ENCODE assay signal across 12 mouse cellular contexts in the genomic region with DNA sequence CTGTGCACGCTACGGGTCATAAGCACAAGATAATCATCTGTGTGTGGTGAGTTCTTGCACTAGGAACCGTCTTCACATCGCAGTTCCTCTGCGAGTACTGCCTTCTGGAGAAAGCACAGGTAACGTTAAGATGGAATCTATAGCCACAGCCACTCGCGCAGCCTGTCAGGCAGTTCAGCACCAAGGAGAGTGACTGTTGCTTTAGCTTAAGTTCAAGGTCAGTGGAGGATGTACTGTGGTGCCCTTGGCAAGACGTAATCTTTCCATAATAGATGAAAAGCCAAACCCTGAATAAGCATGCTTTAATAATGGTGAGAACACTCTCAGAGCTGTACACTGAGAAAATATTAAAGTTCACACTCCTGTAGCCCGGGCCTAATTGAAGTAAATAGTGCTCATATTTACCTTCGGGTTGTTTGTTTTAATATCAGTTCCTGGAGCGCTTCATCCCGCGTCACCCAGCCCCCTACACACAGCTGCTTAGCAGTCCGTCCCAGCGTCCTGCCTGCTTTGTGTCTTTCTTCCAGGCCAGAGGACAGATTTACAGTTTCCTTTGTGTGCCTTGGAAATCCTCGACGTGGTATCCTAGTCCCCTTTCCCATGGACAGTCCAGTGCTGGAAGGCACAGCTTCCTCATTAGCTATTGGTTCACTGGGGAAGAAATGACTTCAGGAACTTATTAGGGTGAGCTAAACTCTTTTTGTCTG. TPM values are rescaled to one million over a fixed set of nuclear protein-coding genes. Genes with fewer than 3 reads are reported as not detected.
DNase-seq lines count a peak whose midpoint lies in the region; ATAC-seq and TF ChIP-seq lines count a peak whose summit lies in the region.
"Had no signal": no experiment of that assay in that cellular context is flagged by ENCODE, and none has a peak within 500 bp of the region (broad histone marks: within the 10 kb centered on the region; RNA-seq: fewer than 3 reads in every experiment).

No protein-coding gene starts in this region.

- no peak overlapping the region for H3K9ac ChIP-seq in MEL (ENCODE audit: control insufficient read depth, low read depth, low read length, poor library complexity, severe bottlenecking)
- no peak overlapping the region for H3K9ac ChIP-seq in forebrain, embryonic 12.5 days
- no peak overlapping the region for H3K9ac ChIP-seq in limb, embryonic 14.5 days (ENCODE audit: low read depth, low read length, severe bottlenecking)
- H3K9ac ChIP-seq: midbrain, embryonic 12.5 days had no signal

- no peak overlapping the region for H3K27ac ChIP-seq in MEL (ENCODE audit: control insufficient read depth, low read depth, low read length)
- H3K27ac ChIP-seq in forebrain, embryonic 12.5 days: peak overlapping the region; percentile 37; the same call in 1 of the 2 replicates
- H3K27ac ChIP-seq in limb, embryonic 14.5 days (replicated peaks; ENCODE audit: low read depth, low read length): no peak overlapping the region
- H3K27ac ChIP-seq: midbrain, embryonic 12.5 days had no signal

- H3K79me2 ChIP-seq in MEL (ENCODE audit: control insufficient read depth, insufficient read depth, low read length, poor library complexity): no peaks in the 10 kb centered on the region

- H3K36me3 ChIP-seq in MEL (ENCODE audit: control insufficient read depth in 1 of 2, insufficient read depth in 2 of 2, low read length in 2 of 2): no peaks in the 10 kb centered on the region
- no peaks in the 10 kb centered on the region for H3K36me3 ChIP-seq in forebrain, embryonic 12.5 days (replicated peaks)
- no peaks in the 10 kb centered on the region for H3K36me3 ChIP-seq in limb, embryonic 14.5 days (ENCODE audit: control insufficient read depth, insufficient read depth, low read length)
- H3K36me3 ChIP-seq: midbrain, embryonic 12.5 days had no signal

- no peak for TF ChIP-seq CTCF in MEL (IDR thresholded peaks at IDR 0.05 in 2 of 3, conservative IDR thresholded peaks at IDR 0.05 in 1 of 3; ENCODE audit: control insufficient read depth in 1 of 3, insufficient read depth in 1 of 3, low read depth in 2 of 3, low read length in 3 of 3, poor library complexity in 1 of 3, severe bottlenecking in 1 of 3)

- intact Hi-C loops in left cerebral cortex, postnatal 25 days (cut with DNase I): no loop called here

- TF ChIP-seq EP300 in MEL (IDR thresholded peaks at IDR 0.05; ENCODE audit: low read depth in 1 of 2, low read length in 2 of 2): no peak

- no peak overlapping the region for H3K4me3 ChIP-seq in MEL (ENCODE audit: control insufficient read depth in 1 of 2, insufficient read depth in 1 of 2, low read depth in 2 of 2, low read length in 2 of 2)
- no peak overlapping the region for H3K4me3 ChIP-seq in forebrain, embryonic 12.5 days (replicated peaks)
- no peak overlapping the region for H3K4me3 ChIP-seq in limb, embryonic 14.5 days (replicated peaks; ENCODE audit: low read length)
- H3K4me3 ChIP-seq: midbrain, embryonic 12.5 days had no signal

- peak; percentile 51 for ATAC-seq in forebrain, embryonic 12.5 days (ENCODE audit: low FRiP score)
- no peak for ATAC-seq in limb, embryonic 14.5 days (ENCODE audit: low FRiP score, low read depth)
- ATAC-seq: intestine, postnatal 0 days had no signal

- no peaks in the 10 kb centered on the region for H3K4me1 ChIP-seq in MEL (ENCODE audit: control insufficient read depth in 1 of 2, insufficient read depth in 2 of 2, low read length in 2 of 2)
- peaks cover 32% of the 10 kb centered on the region for H3K4me1 ChIP-seq in forebrain, embryonic 12.5 days
- 0 out of 2 replicates have a peak, but pooled peaks cover 2% of the 10 kb centered on the region for H3K4me1 ChIP-seq in limb, embryonic 14.5 days (ENCODE audit: control insufficient read depth, insufficient read depth, low read length)

- H3K27me3 ChIP-seq in MEL (ENCODE audit: control insufficient read depth in 1 of 2, insufficient read depth in 2 of 2, low read length in 2 of 2): no peaks in the 10 kb centered on the region
- H3K27me3 ChIP-seq in forebrain, embryonic 12.5 days: no peaks in the 10 kb centered on the region
- H3K27me3 ChIP-seq in limb, embryonic 14.5 days (ENCODE audit: control insufficient read depth, insufficient read depth, low read length): no peaks in the 10 kb centered on the region
- H3K27me3 ChIP-seq: midbrain, embryonic 12.5 days had no signal

- no peak for TF ChIP-seq RAD21 in MEL (IDR thresholded peaks at IDR 0.05; ENCODE audit: low read depth, low read length)

- no peak overlapping the region for H3K4me2 ChIP-seq in forebrain, embryonic 12.5 days
- no peak overlapping the region for H3K4me2 ChIP-seq in limb, embryonic 14.5 days (replicated peaks; ENCODE audit: low read depth, low read length, severe bottlenecking)
- H3K4me2 ChIP-seq: liver, embryonic 11.5 days; midbrain, embryonic 12.5 days had no signal

- 43% methylated on average over 18 of the region's 18 CpGs for whole genome bisulfite sequencing in forebrain, embryonic 12.5 days
- WGBS in limb, embryonic 14.5 days: 42% methylated on average over 18 of the region's 18 CpGs

- no peaks in the 10 kb centered on the region for H3K9me3 ChIP-seq in MEL (replicated peaks; ENCODE audit: insufficient read depth, low read length)
- no peaks in the 10 kb centered on the region for H3K9me3 ChIP-seq in forebrain, embryonic 12.5 days
- no peaks in the 10 kb centered on the region for H3K9me3 ChIP-seq in limb, embryonic 14.5 days (ENCODE audit: control insufficient read depth, low read length)
- H3K9me3 ChIP-seq: midbrain, embryonic 12.5 days had no signal

- TF ChIP-seq POLR2A in MEL (IDR thresholded peaks at IDR 0.05; ENCODE audit: control insufficient read depth in 1 of 2, insufficient read depth in 1 of 2, low read depth in 1 of 2, low read length in 2 of 2, poor library complexity in 1 of 2): no peak
- no peak for TF ChIP-seq POLR2A in limb, embryonic 14.5 days (IDR thresholded peaks at IDR 0.05; ENCODE audit: borderline replicate concordance, extremely low read depth, insufficient read depth, insufficient read length)

- peak; percentile 6 to 61 for DNase-seq in adrenal gland, adult (ENCODE audit: inconsistent age in 2 of 2, low spot score in 1 of 2)
- DNase-seq in adrenal gland, postnatal 25 days: no peak
- DNase-seq in MEL (ENCODE audit: low read depth, low spot score): peak; percentile 4
- DNase-seq in limb, embryonic 14.5 days (ENCODE audit: low spot score): peak; percentile 74
- DNase-seq in left cerebral cortex, postnatal 25 days (ENCODE audit: low spot score in 2 of 2): no peak
- DNase-seq in layer of hippocampus, postnatal 25 days (ENCODE audit: extremely low spot score in 1 of 2, low spot score in 1 of 2): no peak
- DNase-seq in frontal cortex, adult 2 months (ENCODE audit: extremely low spot score in 1 of 2, low spot score in 1 of 2): no peak

TF ChIP-seq in MEL, 35 proteins besides CTCF, POLR2A, EP300 and RAD21:
- TF ChIP-seq RCOR1 (IDR thresholded peaks at IDR 0.05; ENCODE audit: low read depth, low read length): no peak
- TF ChIP-seq MEF2A (IDR thresholded peaks at IDR 0.05; ENCODE audit: extremely low read depth, insufficient replicate concordance, low read depth, low read length, poor library complexity, severe bottlenecking): no peak
- TF ChIP-seq JUND (IDR thresholded peaks at IDR 0.05; ENCODE audit: low read depth, low read length): no peak
- TF ChIP-seq KAT2A (conservative IDR thresholded peaks at IDR 0.05; ENCODE audit: low read depth, low read length): no peak
- no peak for TF ChIP-seq NELFE (IDR thresholded peaks at IDR 0.05; ENCODE audit: low read depth, low read length)
- no peak for TF ChIP-seq ZKSCAN1 (IDR thresholded peaks at IDR 0.05; ENCODE audit: low read depth, low read length)
- TF ChIP-seq MAFK (IDR thresholded peaks at IDR 0.05; ENCODE audit: borderline replicate concordance, low read depth, low read length): no peak
- TF ChIP-seq ELF1 (IDR thresholded peaks at IDR 0.05; ENCODE audit: low read depth, low read length): no peak
- TF ChIP-seq ZMIZ1 (IDR thresholded peaks at IDR 0.05; ENCODE audit: low read depth, low read length): no peak
- TF ChIP-seq BHLHE40 (IDR thresholded peaks at IDR 0.05; ENCODE audit: borderline replicate concordance, low read depth, low read length): no peak
TF ChIP-seq in MEL: peak in this region for 0.

RNA-seq across cellular contexts. Expression of gene Enox1, which starts 38.9 kb away (rescaled TPM):
- total RNA-seq in adrenal gland, postnatal 25 days (2021): 4.9 and 5.3 TPM in 2 replicates
- not detected in 2 replicates for total RNA-seq in MEL (2012; rRNA removed)
- not detected for polyA plus RNA-seq in MEL (2012; ENCODE audit: insufficient read depth in 1 of 2, insufficient read length in 2 of 2, low read depth in 1 of 2, low replicate concordance in 2 of 2, missing spikeins in 1 of 2)
- 33.5 and 36.5 TPM in 2 replicates for polyA plus RNA-seq in forebrain, embryonic 12.5 days (2016; fragmentation: Nextera tagmentation; extraction: Ambion mirVana)
- 13.1 and 13.5 TPM in 2 replicates for polyA plus RNA-seq in limb, embryonic 14.5 days (2012; rRNA removed)
- 15.6 and 15.7 TPM in 2 replicates for polyA plus RNA-seq in limb, embryonic 14.5 days (2014; fragmentation: Nextera tagmentation; extraction: Ambion mirVana)
- 10 to 100 TPM; 57.1 to 60.3 TPM for total RNA-seq in left cerebral cortex, postnatal 25 days (2021)
- total RNA-seq in layer of hippocampus, postnatal 25 days (2021): 10 to 100 TPM; 54.8 to 61.9 TPM
- polyA plus RNA-seq in frontal cortex, adult 2 months (2012; rRNA removed): 18.7 and 23.8 TPM in 2 replicates
- total RNA-seq: granulocyte monocyte progenitor cell, adult 5-6 weeks had no signal

Comparison
In these comparisons a context has a peak if more than half of its experiments do, and no peak if none do; other contexts are left out.
1. DNase-seq: peak in adrenal gland, adult (2 of 2), MEL (single experiment) and limb, embryonic 14.5 days (single experiment); none in adrenal gland, postnatal 25 days (single experiment), left cerebral cortex, postnatal 25 days (0 of 2), layer of hippocampus, postnatal 25 days (0 of 2) and frontal cortex, adult 2 months (0 of 2).